8 mouse cellular contexts compared by ENCODE assay signal in the genomic region with DNA sequence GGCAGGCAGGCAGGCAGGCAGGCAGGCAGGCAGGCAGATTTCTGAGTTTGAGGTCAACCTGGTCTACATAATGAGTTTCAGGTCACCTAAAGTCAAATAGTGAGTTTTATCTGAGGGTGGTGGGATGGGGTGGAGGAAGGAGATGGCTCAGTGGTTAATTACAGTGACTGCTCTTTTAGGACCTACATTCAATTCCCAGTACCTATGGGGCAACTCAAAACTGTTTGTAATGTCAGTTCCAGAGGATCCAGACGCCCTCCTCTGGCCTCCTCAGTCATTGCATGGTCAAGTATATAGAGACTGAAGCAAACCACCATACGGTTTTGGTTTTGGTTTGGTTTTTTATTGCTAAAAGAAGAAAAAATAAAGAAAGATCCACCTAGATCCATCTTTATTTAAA. TPM values are rescaled to one million over a fixed set of nuclear protein-coding genes. Genes with fewer than 3 reads are reported as not detected.
DNase-seq lines count a peak whose midpoint lies in the region; ATAC-seq and TF ChIP-seq lines count a peak whose summit lies in the region.

No protein-coding gene starts in this region.

- no peak overlapping the region for H3K4me3 ChIP-seq in hindbrain, postnatal 0 days (ENCODE audit: low read length)
- H3K4me3 ChIP-seq in hindbrain, embryonic 14.5 days (replicated peaks; ENCODE audit: low read length), result no peak overlapping the region
- no peak overlapping the region for H3K4me3 ChIP-seq in midbrain, embryonic 16.5 days (ENCODE audit: low read depth, low read length)

- no peak for ATAC-seq in hindbrain, postnatal 0 days
- no peak for ATAC-seq in hindbrain, embryonic 14.5 days (ENCODE audit: low FRiP score)
- peak; percentile 73 for ATAC-seq in common myeloid progenitor, adult 5-6 weeks (replicated peaks; ENCODE audit: low read depth, poor library complexity, severe bottlenecking)
- no peak for ATAC-seq in midbrain, embryonic 16.5 days

- no peak overlapping the region for H3K4me2 ChIP-seq in hindbrain, postnatal 0 days (ENCODE audit: low read depth, low read length)
- no peak overlapping the region for H3K4me2 ChIP-seq in hindbrain, embryonic 14.5 days (replicated peaks)
- H3K4me2 ChIP-seq in midbrain, embryonic 16.5 days (ENCODE audit: low read length), result no peak overlapping the region

- WGBS in hindbrain, postnatal 0 days, result 38% methylated on average over 2 of the region's 2 CpGs
- 32% methylated on average over 2 of the region's 2 CpGs for WGBS in hindbrain, embryonic 14.5 days
- 28% methylated on average over 2 of the region's 2 CpGs for WGBS in midbrain, embryonic 16.5 days

- H3K9ac ChIP-seq in hindbrain, postnatal 0 days (replicated peaks; ENCODE audit: low read length), result no peak overlapping the region
- H3K9ac ChIP-seq in hindbrain, embryonic 14.5 days, result no peak overlapping the region
- H3K9ac ChIP-seq in midbrain, embryonic 16.5 days (ENCODE audit: low read depth, low read length), result no peak overlapping the region

- no peak overlapping the region for H3K27ac ChIP-seq in hindbrain, postnatal 0 days
- no peak overlapping the region for H3K27ac ChIP-seq in hindbrain, embryonic 14.5 days
- no peak overlapping the region for H3K27ac ChIP-seq in midbrain, embryonic 16.5 days (ENCODE audit: low read length)

- peak; percentile 36; the same call in 1 of the 2 replicates for TF ChIP-seq CTCF in hindbrain, postnatal 0 days (IDR thresholded peaks at IDR 0.05; ENCODE audit: low read depth)

- intact Hi-C loops in gastrocnemius, postnatal 36 days (cut with DNase I), result no loop called here

- no peaks in the 10 kb centered on the region for H3K27me3 ChIP-seq in hindbrain, postnatal 0 days (ENCODE audit: insufficient read depth, low read length)
- no peaks in the 10 kb centered on the region for H3K27me3 ChIP-seq in hindbrain, embryonic 14.5 days (ENCODE audit: control insufficient read depth, insufficient read depth, low read length)
- H3K27me3 ChIP-seq in midbrain, embryonic 16.5 days (ENCODE audit: control insufficient read depth, insufficient read depth, low read depth, low read length), result no peaks in the 10 kb centered on the region

- H3K36me3 ChIP-seq in hindbrain, postnatal 0 days (ENCODE audit: insufficient read depth, low read length), result no peaks in the 10 kb centered on the region
- no peaks in the 10 kb centered on the region for H3K36me3 ChIP-seq in hindbrain, embryonic 14.5 days (replicated peaks; ENCODE audit: control insufficient read depth, insufficient read depth)
- no peaks in the 10 kb centered on the region for H3K36me3 ChIP-seq in midbrain, embryonic 16.5 days (ENCODE audit: control insufficient read depth, insufficient read depth, low read length)

- no peaks in the 10 kb centered on the region for H3K9me3 ChIP-seq in hindbrain, postnatal 0 days (ENCODE audit: low read length)
- H3K9me3 ChIP-seq in hindbrain, embryonic 14.5 days (ENCODE audit: control insufficient read depth, low read length), result no peaks in the 10 kb centered on the region
- H3K9me3 ChIP-seq in midbrain, embryonic 16.5 days (replicated peaks; ENCODE audit: control insufficient read depth, low read length, poor library complexity, severe bottlenecking), result no peaks in the 10 kb centered on the region

- 0 out of 2 replicates have a peak, but pooled peaks cover 4% of the 10 kb centered on the region for H3K4me1 ChIP-seq in hindbrain, postnatal 0 days (ENCODE audit: insufficient read depth, low read length)
- 0 out of 2 replicates have a peak, but pooled peaks cover 3% of the 10 kb centered on the region for H3K4me1 ChIP-seq in hindbrain, embryonic 14.5 days (replicated peaks; ENCODE audit: control insufficient read depth, insufficient read depth, low read length)
- no peaks in the 10 kb centered on the region; the same call in 1 of the 2 replicates for H3K4me1 ChIP-seq in midbrain, embryonic 16.5 days (ENCODE audit: control insufficient read depth, insufficient read depth, low read length)

- no peak for DNase-seq in hindbrain, postnatal 0 days (ENCODE audit: low spot score)
- DNase-seq in hindbrain, embryonic 14.5 days (ENCODE audit: low spot score), result no peak
- peak; percentile 22 to 50 for DNase-seq in CD8-positive naive resting alpha-beta T cell, adult 2 months (ENCODE audit: low read depth in 2 of 2, low spot score in 2 of 2)
- peak; percentile 27 to 42 for DNase-seq in natural killer cell, adult 2 months (ENCODE audit: low spot score in 2 of 2)
- no peak for DNase-seq in MN1 (ENCODE audit: low spot score)
- DNase-seq in gastrocnemius, postnatal 36 days, result no peak

RNA-seq across cellular contexts. Expression of a gene that starts 29.9 kb away (rescaled TPM):
- total RNA-seq in hindbrain, postnatal 0 days (2014; rRNA removed), result 144 and 175 TPM in 2 replicates
- polyA plus RNA-seq in hindbrain, postnatal 0 days (2015; fragmentation: Nextera tagmentation; extraction: Ambion mirVana), result 66.9 and 69.4 TPM in 2 replicates
- 95.9 and 96.4 TPM in 2 replicates for polyA plus RNA-seq in hindbrain, embryonic 14.5 days (2014; fragmentation: Nextera tagmentation; extraction: Ambion mirVana)
- total RNA-seq in common myeloid progenitor, adult 5-6 weeks (2017), result 51.2 and 73.2 TPM in 2 replicates
- polyA plus RNA-seq in midbrain, embryonic 16.5 days (2015; fragmentation: Nextera tagmentation; extraction: Ambion mirVana), result 74.4 and 75.3 TPM in 2 replicates
- total RNA-seq in gastrocnemius, postnatal 36 days (2021), result 10 to 100 TPM; 37.9 to 40.1 TPM

RNA-seq across cellular contexts. Expression of a gene that starts 53.0 kb away (rescaled TPM):
- 12.4 and 13.9 TPM in 2 replicates for total RNA-seq in hindbrain, postnatal 0 days (2014; rRNA removed)
- polyA plus RNA-seq in hindbrain, postnatal 0 days (2015; fragmentation: Nextera tagmentation; extraction: Ambion mirVana), result 4.9 and 5.0 TPM in 2 replicates
- polyA plus RNA-seq in hindbrain, embryonic 14.5 days (2014; fragmentation: Nextera tagmentation; extraction: Ambion mirVana), result 6.2 and 6.4 TPM in 2 replicates
- not detected in 2 replicates for total RNA-seq in common myeloid progenitor, adult 5-6 weeks (2017)
- 5.3 and 5.8 TPM in 2 replicates for polyA plus RNA-seq in midbrain, embryonic 16.5 days (2015; fragmentation: Nextera tagmentation; extraction: Ambion mirVana)
- 10 to 100 TPM; 18.6 to 18.9 TPM for total RNA-seq in gastrocnemius, postnatal 36 days (2021)

RNA-seq across cellular contexts. Expression of a gene that starts 53.2 kb away (rescaled TPM):
- 93.7 and 109 TPM in 2 replicates for total RNA-seq in hindbrain, postnatal 0 days (2014; rRNA removed)
- polyA plus RNA-seq in hindbrain, postnatal 0 days (2015; fragmentation: Nextera tagmentation; extraction: Ambion mirVana), result 22.0 and 22.8 TPM in 2 replicates
- 26.2 and 29.6 TPM in 2 replicates for polyA plus RNA-seq in hindbrain, embryonic 14.5 days (2014; fragmentation: Nextera tagmentation; extraction: Ambion mirVana)
- 0.05 and 0.19 TPM in 2 replicates for total RNA-seq in common myeloid progenitor, adult 5-6 weeks (2017)
- 30.6 and 35.4 TPM in 2 replicates for polyA plus RNA-seq in midbrain, embryonic 16.5 days (2015; fragmentation: Nextera tagmentation; extraction: Ambion mirVana)
- under 1 TPM in 1 of 2 experiments, not detected in 1; 0.05 TPM for total RNA-seq in gastrocnemius, postnatal 36 days (2021)

Comparison
In these comparisons a context has a peak if more than half of its experiments do, and no peak if none do; other contexts are left out.
1. DNase-seq: peak in CD8-positive naive resting alpha-beta T cell, adult 2 months (2 of 2) and natural killer cell, adult 2 months (2 of 2); none in hindbrain, postnatal 0 days (single experiment), hindbrain, embryonic 14.5 days (single experiment), MN1 (single experiment) and gastrocnemius, postnatal 36 days (0 of 2).
2. RNA of a gene that starts 53.0 kb away (total RNA-seq): 18.6 to 18.9 TPM in gastrocnemius, postnatal 36 days and 12.4 to 13.9 TPM in hindbrain, postnatal 0 days; not detected in common myeloid progenitor, adult 5-6 weeks; every median in the first group is over 10 times any median in the second.
3. RNA of a gene that starts 53.2 kb away (total RNA-seq): 93.7 to 109 TPM in hindbrain, postnatal 0 days; 0.05 TPM in gastrocnemius, postnatal 36 days and 0.05 to 0.19 TPM in common myeloid progenitor, adult 5-6 weeks; every median in the first group is over 10 times any median in the second.